Mouse (Mus musculus) stomach, postnatal 0 days (tissue): Measurements from ENCODE around the gene Anapc2.

Experiments used
- CTCF ChIP-seq: IDR thresholded peaks from 2 replicates; pipeline ENCODE4 v1.5.1; 2016; ENCODE audit warnings: antibody characterized with exemption, low read depth, mild to moderate bottlenecking, moderate library complexity
- EP300 ChIP-seq: optimal IDR thresholded peaks from 2 replicates; pipeline ENCODE3; 2016; ENCODE audit warnings: antibody characterized with exemption

- no peak for TF ChIP-seq CTCF
- no peak for TF ChIP-seq EP300
These were observed 34.8 kb upstream of the Anapc2 start for GRCm38 (mm10) chr2:25237522-25237921.
